In genomic region chr5:127756671-127757423, GRCm38 (mm10) we compare ENCODE assay signal across 18 mouse cellular contexts.
DNase-seq lines count a peak whose midpoint lies in the region; TF ChIP-seq lines count a peak whose summit lies in the region.
"Had no signal": no experiment of that assay in that cellular context is flagged by ENCODE, and none has a peak within 500 bp of the region (broad histone marks: within the 10 kb centered on the region; RNA-seq: fewer than 3 reads in every experiment).

No protein-coding gene starts in this region.

- H3K4me3 ChIP-seq in layer of hippocampus, adult 2 months: no peak overlapping the region
- H3K4me3 ChIP-seq in E14TG2a.4 (replicated peaks; ENCODE audit: low read length): no peak overlapping the region
- H3K4me3 ChIP-seq: embryonic facial prominence, embryonic 10.5 days; forebrain, embryonic 10.5 days; intestine, embryonic 15.5 days; limb, embryonic 13.5 days; midbrain, embryonic 10.5 days; neural tube, embryonic 12.5 days; stomach, embryonic 15.5 days had no signal

- H3K9me3 ChIP-seq in E14TG2a.4 (ENCODE audit: low read length): peaks cover 32% of the 10 kb centered on the region
- H3K9me3 ChIP-seq: embryonic facial prominence, embryonic 10.5 days; forebrain, embryonic 10.5 days; intestine, embryonic 15.5 days; limb, embryonic 13.5 days; midbrain, embryonic 10.5 days; neural tube, embryonic 12.5 days; stomach, embryonic 15.5 days had no signal

- TF ChIP-seq CTCF in layer of hippocampus, adult 2 months (conservative IDR thresholded peaks at IDR 0.05): peak; percentile 74
- peak; percentile 86 for TF ChIP-seq CTCF in E14TG2a.4 (conservative IDR thresholded peaks at IDR 0.05; ENCODE audit: low read length)

- no peak overlapping the region for H3K27ac ChIP-seq in layer of hippocampus, adult 2 months
- H3K27ac ChIP-seq: embryonic facial prominence, embryonic 10.5 days; forebrain, embryonic 10.5 days; intestine, embryonic 15.5 days; limb, embryonic 13.5 days; midbrain, embryonic 10.5 days; neural tube, embryonic 12.5 days; stomach, embryonic 15.5 days had no signal

- no peaks in the 10 kb centered on the region for H3K27me3 ChIP-seq in E14TG2a.4 (ENCODE audit: insufficient read depth, low read length)
- H3K27me3 ChIP-seq: intestine, embryonic 15.5 days; limb, embryonic 13.5 days; neural tube, embryonic 12.5 days; stomach, embryonic 15.5 days had no signal

- DNase-seq in cerebellum, postnatal 10 days: peak; percentile 65 to 78
- DNase-seq in cerebellum, adult 8-10 months: no peak
- peak in 1 of 2 experiments; percentile 18 for DNase-seq in layer of hippocampus, adult 2 months (ENCODE audit: low spot score in 2 of 2)
- DNase-seq in layer of hippocampus, adult 11-12 months (ENCODE audit: low spot score): no peak
- DNase-seq in c-Kit-positive CD71-positive TER-119-negative erythroid progenitor cells, embryonic 14.5 days (ENCODE audit: low read depth): peak; percentile 11
- no peak for DNase-seq in frontal cortex, postnatal 14 days (ENCODE audit: low spot score in 2 of 2)
- no peak for DNase-seq in right cerebral cortex, adult 18-20 months
- DNase-seq: gastrocnemius, postnatal 25 days; heart, postnatal 14 days; right cerebral cortex, postnatal 25 days had no signal

- H3K4me1 ChIP-seq in E14TG2a.4 (replicated peaks; ENCODE audit: low read depth, low read length): no peaks in the 10 kb centered on the region
- H3K4me1 ChIP-seq: intestine, embryonic 15.5 days; limb, embryonic 13.5 days; midbrain, embryonic 10.5 days; stomach, embryonic 15.5 days had no signal

- H3K36me3 ChIP-seq in E14TG2a.4 (ENCODE audit: insufficient read depth, low read length): no peaks in the 10 kb centered on the region
- H3K36me3 ChIP-seq: embryonic facial prominence, embryonic 10.5 days; forebrain, embryonic 10.5 days; intestine, embryonic 15.5 days; limb, embryonic 13.5 days; midbrain, embryonic 10.5 days; neural tube, embryonic 12.5 days; stomach, embryonic 15.5 days had no signal

Comparison
In these comparisons a context has a peak if more than half of its experiments do, and no peak if none do; other contexts are left out.
1. DNase-seq: peak in cerebellum, postnatal 10 days (2 of 2) and c-Kit-positive CD71-positive TER-119-negative erythroid progenitor cells, embryonic 14.5 days (single experiment); none in cerebellum, adult 8-10 months (single experiment), layer of hippocampus, adult 11-12 months (single experiment), frontal cortex, postnatal 14 days (0 of 2) and right cerebral cortex, adult 18-20 months (single experiment).